In genomic region chr7:48876526-48876925, GRCm38 (mm10) we compare ENCODE assay signal across 9 mouse cellular contexts. TPM values are rescaled to one million over a fixed set of nuclear protein-coding genes. Genes with fewer than 3 reads are reported as not detected.
DNase-seq lines count a peak whose midpoint lies in the region; ATAC-seq lines count a peak whose summit lies in the region.
"Had no signal": no experiment of that assay in that cellular context is flagged by ENCODE, and none has a peak within 500 bp of the region (broad histone marks: within the 10 kb centered on the region; RNA-seq: fewer than 3 reads in every experiment).

No protein-coding gene starts in this region.

- no peak overlapping the region for H3K9ac ChIP-seq in heart, embryonic 11.5 days (ENCODE audit: low read depth, low read length)
- H3K9ac ChIP-seq: embryonic facial prominence, embryonic 13.5 days had no signal

- no peak overlapping the region for H3K4me2 ChIP-seq in heart, embryonic 11.5 days
- H3K4me2 ChIP-seq: embryonic facial prominence, embryonic 13.5 days had no signal

- H3K9me3 ChIP-seq in heart, embryonic 11.5 days (replicated peaks; ENCODE audit: control insufficient read depth, low read length): no peaks in the 10 kb centered on the region
- H3K9me3 ChIP-seq: embryonic facial prominence, embryonic 13.5 days had no signal

- ATAC-seq in heart, embryonic 11.5 days (replicated peaks; ENCODE audit: insufficient number of reproducible peaks, low FRiP score, low TSS enrichment): no peak

- H3K27me3 ChIP-seq in heart, embryonic 11.5 days (ENCODE audit: control insufficient read depth, insufficient read depth, low read length): no peaks in the 10 kb centered on the region
- H3K27me3 ChIP-seq: embryonic facial prominence, embryonic 13.5 days had no signal

- no peak overlapping the region for H3K4me3 ChIP-seq in heart, embryonic 11.5 days (ENCODE audit: low read depth, low read length)
- no peak overlapping the region for H3K4me3 ChIP-seq in macrophage (ENCODE audit: inconsistent target)
- H3K4me3 ChIP-seq: embryonic facial prominence, embryonic 13.5 days had no signal

- WGBS in heart, embryonic 11.5 days (ENCODE audit: insufficient replicate concordance): 67% methylated on average over 4 of the region's 4 CpGs
- 65% methylated on average over 4 of the region's 4 CpGs for WGBS in macrophage (ENCODE audit: missing documents)

- peaks cover 38% of the 10 kb centered on the region for H3K36me3 ChIP-seq in heart, embryonic 11.5 days (ENCODE audit: control insufficient read depth, insufficient read depth, low read length)
- H3K36me3 ChIP-seq in macrophage (ENCODE audit: inconsistent target): peaks cover 18% of the 10 kb centered on the region

- peaks cover 25% of the 10 kb centered on the region for H3K79me2 ChIP-seq in macrophage (ENCODE audit: inconsistent target)

- H3K4me1 ChIP-seq in heart, embryonic 11.5 days (ENCODE audit: control insufficient read depth, insufficient read depth, low read length): peaks cover 7% of the 10 kb centered on the region

- DNase-seq in heart, adult 9 months (ENCODE audit: low spot score in 2 of 2): peak; percentile 42 to 55
- peak; percentile 49 for DNase-seq in A20 (ENCODE audit: low read depth, low spot score)
- DNase-seq in adrenal gland, postnatal 10 days: peak; percentile 55
- DNase-seq in embryo, embryonic 10.5 days (ENCODE audit: low spot score): peak; percentile 88
- DNase-seq in kidney, postnatal 4 days: peak; percentile 34 to 62
- DNase-seq in testis, postnatal 10 days (ENCODE audit: low spot score): no peak

- H3K27ac ChIP-seq in heart, embryonic 11.5 days (ENCODE audit: low read depth, low read length): no peak overlapping the region
- H3K27ac ChIP-seq in macrophage: 0 out of 2 replicates have a peak overlapping the region, but pooled peaks have one; percentile 8
- H3K27ac ChIP-seq: embryonic facial prominence, embryonic 13.5 days had no signal

RNA-seq across cellular contexts. Expression of gene E2f8, which starts 4.9 kb away (rescaled TPM):
- 20.7 and 22.7 TPM in 2 replicates for polyA plus RNA-seq in heart, embryonic 11.5 days (2014; fragmentation: Nextera tagmentation; extraction: Ambion mirVana)
- 10 to 100 TPM in 1 of 2 experiments, 1 to 10 TPM in 1; 8.4 to 10.1 TPM for total RNA-seq in adrenal gland, postnatal 10 days (2021)
- 100 to 1,000 TPM in 2 of 26 experiments, 10 to 100 TPM in 13, 1 to 10 TPM in 11; 4.4 to 114 (median 13.8) TPM for total RNA-seq in macrophage (2018; cell fraction: chromatin; rRNA removed)
- total RNA-seq in macrophage (2018; cell fraction: cytosol; rRNA removed): 10 to 100 TPM in 7 of 26 experiments, 1 to 10 TPM in 19; 2.2 to 33.3 (median 4.7) TPM
- 10 to 100 TPM in 16 of 26 experiments, 1 to 10 TPM in 10; 5.0 to 81.9 (median 12.8) TPM for total RNA-seq in macrophage (2018; cell fraction: nucleus; rRNA removed)
- 1.8 to 8.8 TPM (median 6.0 TPM) in 3 replicates for polyA plus RNA-seq in macrophage (2018)

RNA-seq across cellular contexts. Expression of gene Csrp3, which starts 28.7 kb away (rescaled TPM):
- 1,436 and 1,472 TPM in 2 replicates for polyA plus RNA-seq in heart, embryonic 11.5 days (2014; fragmentation: Nextera tagmentation; extraction: Ambion mirVana)
- total RNA-seq in adrenal gland, postnatal 10 days (2021): 10 to 100 TPM in 1 of 2 experiments, 1 to 10 TPM in 1; 7.1 to 11.7 TPM
- not detected for total RNA-seq in macrophage (2018; cell fraction: chromatin; rRNA removed)
- total RNA-seq in macrophage (2018; cell fraction: cytosol; rRNA removed): not detected
- total RNA-seq in macrophage (2018; cell fraction: nucleus; rRNA removed): not detected
- polyA plus RNA-seq in macrophage (2018): not detected in 3 replicates

RNA-seq across cellular contexts. Expression of gene Nav2, which starts 32.0 kb away (rescaled TPM):
- 22.4 and 32.2 TPM in 2 replicates for polyA plus RNA-seq in heart, embryonic 11.5 days (2014; fragmentation: Nextera tagmentation; extraction: Ambion mirVana)
- total RNA-seq in adrenal gland, postnatal 10 days (2021): 10 to 100 TPM; 12.2 to 25.6 TPM
- 100 to 1,000 TPM; 225 to 756 (median 416) TPM for total RNA-seq in macrophage (2018; cell fraction: chromatin; rRNA removed)
- total RNA-seq in macrophage (2018; cell fraction: cytosol; rRNA removed): 10 to 100 TPM; 18.9 to 49.7 (median 35.8) TPM
- total RNA-seq in macrophage (2018; cell fraction: nucleus; rRNA removed): 100 to 1,000 TPM in 25 of 26 experiments, 10 to 100 TPM in 1; 85.8 to 465 (median 200) TPM
- 10.6 to 21.1 TPM (median 19.2 TPM) in 3 replicates for polyA plus RNA-seq in macrophage (2018)

Comparison
In these comparisons a context has a peak if more than half of its experiments do, and no peak if none do; other contexts are left out.
1. RNA of gene Csrp3, which starts 28.7 kb away (polyA plus RNA-seq): 1,436 to 1,472 TPM in heart, embryonic 11.5 days; not detected in macrophage; every median in the first group is over 1,000 times any median in the second.